Mouse (Mus musculus) stomach, embryonic 15.5 days (tissue): ENCODE data around the gene Tram2. TPM values are rescaled to one million over a fixed set of nuclear protein-coding genes. Genes with fewer than 3 reads are reported as not detected.

Experiments
- ATAC-seq: fragments of 200-750 bp; cut with Nextera tagmentation; 2 replicates; pipeline ENCODE4 v1.8.0; 2017; ENCODE audit warnings: low read depth, moderate number of reproducible peaks, moderate TSS enrichment; ENCODE audit not compliant: insufficient read depth, low FRiP score
- H3K27ac ChIP-seq: fragments of 300-500 bp; sonication (generic); 2 replicates; pipeline ENCODE4 v1.5.1; 2015; ENCODE audit warnings: mild to moderate bottlenecking, inconsistent platforms
- H3K27me3 ChIP-seq: fragments of 300-500 bp; sonication (generic); replicated peaks from 2 replicates; pipeline ENCODE4 v1.6.1; 2015; ENCODE audit warnings: inconsistent platforms
- H3K36me3 ChIP-seq: fragments of 300-500 bp; sonication (generic); 2 replicates; pipeline ENCODE4 v1.6.1; 2015; ENCODE audit warnings: inconsistent platforms
- H3K4me1 ChIP-seq: fragments of 300-500 bp; sonication (generic); 2 replicates; pipeline ENCODE4 v1.6.1; 2015; ENCODE audit warnings: inconsistent platforms
- H3K4me2 ChIP-seq: fragments of 300-500 bp; sonication (generic); 2 replicates; pipeline ENCODE4 v1.6.1; 2015; ENCODE audit warnings: mild to moderate bottlenecking, inconsistent platforms
- H3K4me3 ChIP-seq: fragments of 300-500 bp; sonication (generic); replicated peaks from 2 replicates; pipeline ENCODE4 v1.5.1; 2015; ENCODE audit warnings: inconsistent platforms
- H3K9ac ChIP-seq: fragments of 300-500 bp; sonication (generic); 2 replicates; pipeline ENCODE4 v1.6.1; 2015; ENCODE audit warnings: inconsistent platforms
- H3K9me3 ChIP-seq: fragments of 300-500 bp; sonication (generic); 2 replicates; pipeline ENCODE4 v1.6.1; 2016; ENCODE audit warnings: inconsistent platforms
- WGBS: fragments of 180-500 bp; shearing (Covaris S2); methylation state at CpG from one replicate; pipeline ENCODE4 v1.1.7; 2015; 5-methylcytosine and 5-hydroxymethylcytosine counted together
- polyA plus RNA-seq: library from polyadenylated mRNA; unstranded; fragments of >200 nt; fragmentation: Nextera tagmentation; extraction: Ambion mirVana; gene quantifications from 2 replicates; pipeline ENCODE4 v1.2.1, GENCODE M21; 2015

Gene Tram2
- polyA plus RNA-seq, 1 experiment from 2014 or later = 6.3 TPM

- H3K9me3 ChIP-seq = no peaks in the 10 kb centered on the region
- H3K4me3 ChIP-seq = peak overlapping the region; percentile 71
- H3K27me3 ChIP-seq = no peaks in the 10 kb centered on the region
- WGBS = under 1% methylated on average over 36 of the region's 36 CpGs
- peak overlapping the region; percentile 66 for H3K9ac ChIP-seq
- no peaks in the 10 kb centered on the region for H3K36me3 ChIP-seq
- H3K27ac ChIP-seq = peak overlapping the region; percentile 54
- peaks cover 28% of the 10 kb centered on the region; the same call in 1 of the 2 replicates for H3K4me1 ChIP-seq
- H3K4me2 ChIP-seq = peak overlapping the region; percentile 75
- ATAC-seq = peak; percentile 25
Measured at GRCm38 (mm10) chr1:21078481-21079214, 381 bp downstream of the Tram2 start.

DNA sequence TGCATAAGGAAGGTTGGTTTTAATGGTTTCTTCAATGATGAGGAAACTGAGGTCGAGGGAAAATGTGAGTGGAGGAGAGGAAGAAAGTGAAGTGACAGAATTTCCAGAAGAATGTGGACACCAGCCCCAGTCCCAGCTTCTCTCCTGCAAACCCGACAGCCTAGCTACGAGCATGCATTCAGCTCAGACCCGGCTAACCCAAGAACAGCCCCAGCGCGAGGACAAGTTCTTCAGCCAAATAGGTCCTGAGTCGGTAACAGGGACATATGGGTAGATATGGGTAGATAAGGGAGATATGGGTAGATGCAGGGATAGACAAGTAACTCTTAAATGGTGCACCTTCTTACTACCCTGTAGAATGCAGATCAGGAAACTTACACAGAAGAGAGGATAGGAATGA lies 1.4 kb downstream of the Tram2 start:
- Histone ChIP-seq H3K4me2 (peak overlapping the region; percentile 75), H3K27me3 (no peaks in the 10 kb centered on the region), H3K27ac (no peak overlapping the region), H3K4me1 (peaks cover 28% of the 10 kb centered on the region; the same call in 1 of the 2 replicates), H3K9me3 (no peaks in the 10 kb centered on the region), H3K4me3 (peak overlapping the region; percentile 71; the same call in 1 of the 2 replicates), H3K36me3 (no peaks in the 10 kb centered on the region), H3K9ac (no peak overlapping the region)
- 74% methylated on average over 7 of the region's 7 CpGs for WGBS
- no peak for ATAC-seq

DNA sequence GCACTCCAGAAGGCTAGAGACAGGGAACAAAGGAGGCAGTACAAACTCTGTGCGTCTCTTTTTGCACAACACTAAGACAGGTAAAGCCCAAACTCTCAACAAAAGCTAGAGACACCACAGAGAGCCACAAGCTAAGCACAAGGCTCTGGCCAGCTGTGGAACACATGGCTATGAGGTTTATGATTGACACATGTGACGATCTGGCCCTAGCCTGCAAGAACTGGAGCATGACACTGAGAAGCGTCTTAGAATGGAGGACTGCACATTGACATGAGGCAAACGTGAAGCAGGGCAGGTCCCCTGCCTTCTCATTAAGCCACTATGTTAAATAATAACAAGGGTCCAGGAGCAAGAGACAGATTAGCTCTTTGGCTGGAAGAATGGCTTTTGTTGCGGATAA lies 1.8 kb downstream of the Tram2 start:
- H3K4me2 ChIP-seq = peak overlapping the region; percentile 75
- H3K27me3 ChIP-seq = no peaks in the 10 kb centered on the region
- no peak overlapping the region for H3K9ac ChIP-seq
- H3K27ac ChIP-seq = no peak overlapping the region
- no peak for ATAC-seq
- H3K9me3 ChIP-seq = no peaks in the 10 kb centered on the region
- 50% methylated on average over 5 of the region's 5 CpGs for WGBS
- H3K4me1 ChIP-seq = peaks cover 28% of the 10 kb centered on the region; the same call in 1 of the 2 replicates
- peak overlapping the region; percentile 71; the same call in 1 of the 2 replicates for H3K4me3 ChIP-seq
- no peaks in the 10 kb centered on the region for H3K36me3 ChIP-seq

- WGBS = 17% methylated on average over 6 of the region's 6 CpGs
- Histone ChIP-seq H3K27ac (peak overlapping the region; percentile 77), H3K4me2 (peak overlapping the region; percentile 75), H3K4me1 (peaks cover 28% of the 10 kb centered on the region; the same call in 1 of the 2 replicates), H3K36me3 (no peaks in the 10 kb centered on the region), H3K27me3 (no peaks in the 10 kb centered on the region), H3K9ac (no peak overlapping the region), H3K4me3 (peak overlapping the region; percentile 18), H3K9me3 (no peaks in the 10 kb centered on the region)
- no peak for ATAC-seq
Measured at GRCm38 (mm10) chr1:21075986-21076495, 3.0 kb downstream of the Tram2 start.

DNA sequence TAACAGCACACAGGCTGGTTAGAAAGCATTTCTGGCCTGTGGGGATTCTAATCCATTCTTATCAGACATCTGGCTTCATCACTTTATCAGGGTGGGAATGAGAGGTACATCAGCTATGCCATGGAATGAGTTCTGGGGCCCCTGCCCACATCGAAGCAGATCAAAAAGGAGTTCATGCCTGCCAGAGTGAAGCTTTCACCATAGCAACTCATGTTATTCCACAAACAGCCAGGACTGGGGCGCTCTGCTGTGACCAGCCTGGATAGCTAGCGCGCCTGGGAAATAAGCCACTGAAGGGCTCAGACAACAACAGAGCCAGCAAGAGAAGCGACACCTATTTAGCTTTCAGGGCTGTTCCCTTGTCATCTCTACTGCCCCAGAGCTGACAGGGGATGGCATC lies 4.8 kb downstream of the Tram2 start:
- H3K27me3 ChIP-seq = no peaks in the 10 kb centered on the region
- H3K4me1 ChIP-seq = peaks cover 28% of the 10 kb centered on the region; the same call in 1 of the 2 replicates
- no peak overlapping the region for H3K4me3 ChIP-seq
- WGBS = 83% methylated on average over 5 of the region's 5 CpGs
- no peaks in the 10 kb centered on the region for H3K9me3 ChIP-seq
- no peak for ATAC-seq
- H3K4me2 ChIP-seq = no peak overlapping the region
- H3K36me3 ChIP-seq = no peaks in the 10 kb centered on the region
- H3K9ac ChIP-seq = no peak overlapping the region
- no peak overlapping the region for H3K27ac ChIP-seq

- Histone ChIP-seq H3K4me3 (no peak overlapping the region), H3K4me1 (peaks cover 21% of the 10 kb centered on the region; the same call in 1 of the 2 replicates), H3K27ac (no peak overlapping the region), H3K36me3 (no peaks in the 10 kb centered on the region), H3K4me2 (no peak overlapping the region), H3K9ac (no peak overlapping the region), H3K27me3 (no peaks in the 10 kb centered on the region), H3K9me3 (no peaks in the 10 kb centered on the region)
- no peak for ATAC-seq
- WGBS = 64% methylated on average over 12 of the region's 12 CpGs
Measured at GRCm38 (mm10) chr1:21072875-21073444, 6.1 kb downstream of the Tram2 start.

GRCm38 (mm10) chr1:21070658-21071057 lies 8.4 kb downstream of the Tram2 start:
- H3K4me3 ChIP-seq = no peak overlapping the region
- no peak overlapping the region for H3K4me2 ChIP-seq
- H3K36me3 ChIP-seq = no peaks in the 10 kb centered on the region
- H3K27ac ChIP-seq = no peak overlapping the region
- no peaks in the 10 kb centered on the region for H3K9me3 ChIP-seq
- ATAC-seq = no peak
- 72% methylated on average over 13 of the region's 13 CpGs for WGBS
- H3K9ac ChIP-seq = no peak overlapping the region
- H3K27me3 ChIP-seq = no peaks in the 10 kb centered on the region
- peaks cover 4% of the 10 kb centered on the region; the same call in 1 of the 2 replicates for H3K4me1 ChIP-seq

- Histone ChIP-seq H3K9me3 (no peaks in the 10 kb centered on the region), H3K27ac (no peak overlapping the region), H3K27me3 (no peaks in the 10 kb centered on the region), H3K9ac (no peak overlapping the region), H3K4me2 (no peak overlapping the region), H3K4me1 (peaks cover 2% of the 10 kb centered on the region; the same call in 1 of the 2 replicates), H3K4me3 (no peak overlapping the region), H3K36me3 (no peaks in the 10 kb centered on the region)
- no peak for ATAC-seq
- WGBS = 81% methylated on average over 12 of the region's 12 CpGs
Measured at GRCm38 (mm10) chr1:21069830-21070522, 9.1 kb downstream of the Tram2 start.

DNA sequence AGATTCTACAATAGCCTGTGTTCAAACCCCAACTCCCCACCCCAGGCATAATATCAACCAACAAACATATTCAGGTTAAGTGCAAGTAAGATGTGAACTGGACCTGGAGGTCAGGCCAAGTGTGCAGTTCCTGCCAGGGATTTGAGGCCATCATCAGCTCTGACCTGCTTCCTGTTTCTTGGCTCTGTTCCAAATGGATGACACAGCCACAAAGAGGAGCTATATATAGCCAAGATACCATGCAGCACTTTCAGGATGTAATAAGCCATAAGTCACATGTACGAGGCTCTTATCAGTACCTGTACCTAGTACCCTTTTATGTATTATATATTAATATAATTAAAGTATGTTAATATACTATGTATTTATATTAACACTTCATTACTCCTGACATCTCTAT lies 10.5 kb downstream of the Tram2 start:
- Histone ChIP-seq H3K4me2 (no peak overlapping the region), H3K27me3 (no peaks in the 10 kb centered on the region), H3K9me3 (no peaks in the 10 kb centered on the region), H3K27ac (no peak overlapping the region), H3K4me3 (no peak overlapping the region), H3K4me1 (no peaks in the 10 kb centered on the region), H3K9ac (no peak overlapping the region), H3K36me3 (no peaks in the 10 kb centered on the region)
- peak; percentile 20; the same call in 1 of the 2 replicates for ATAC-seq
- WGBS = 49% methylated on average over 1 of the region's 1 CpGs

GRCm38 (mm10) chr1:21067536-21068221 lies 11.3 kb downstream of the Tram2 start:
- no peak for ATAC-seq
- Histone ChIP-seq H3K27ac (no peak overlapping the region), H3K9ac (no peak overlapping the region), H3K36me3 (no peaks in the 10 kb centered on the region), H3K4me1 (no peaks in the 10 kb centered on the region), H3K4me3 (no peak overlapping the region), H3K27me3 (no peaks in the 10 kb centered on the region), H3K4me2 (no peak overlapping the region), H3K9me3 (no peaks in the 10 kb centered on the region)
- 81% methylated on average over 11 of the region's 11 CpGs for WGBS

- WGBS = 91% methylated on average over 5 of the region's 5 CpGs
- Histone ChIP-seq H3K4me3 (no peak overlapping the region), H3K27ac (no peak overlapping the region), H3K4me1 (no peaks in the 10 kb centered on the region), H3K36me3 (no peaks in the 10 kb centered on the region), H3K27me3 (no peaks in the 10 kb centered on the region), H3K4me2 (no peak overlapping the region), H3K9ac (no peak overlapping the region), H3K9me3 (no peaks in the 10 kb centered on the region)
- ATAC-seq = no peak
Measured at GRCm38 (mm10) chr1:21064153-21064552, 14.9 kb downstream of the Tram2 start.
